Mouse (Mus musculus) liver, embryonic 14.5 days (tissue): Measurements from ENCODE around the gene Micu1.

ENCODE experiments used
- CTCF ChIP-seq: IDR thresholded peaks from 2 replicates; pipeline ENCODE4 v1.5.1; 2016; ENCODE audit warnings: antibody characterized with exemption, low read depth, control low read depth
- EP300 ChIP-seq: IDR thresholded peaks from 2 replicates; pipeline ENCODE4 v1.6.1; 2016; ENCODE audit warnings: antibody characterized with exemption, low read depth

DNA sequence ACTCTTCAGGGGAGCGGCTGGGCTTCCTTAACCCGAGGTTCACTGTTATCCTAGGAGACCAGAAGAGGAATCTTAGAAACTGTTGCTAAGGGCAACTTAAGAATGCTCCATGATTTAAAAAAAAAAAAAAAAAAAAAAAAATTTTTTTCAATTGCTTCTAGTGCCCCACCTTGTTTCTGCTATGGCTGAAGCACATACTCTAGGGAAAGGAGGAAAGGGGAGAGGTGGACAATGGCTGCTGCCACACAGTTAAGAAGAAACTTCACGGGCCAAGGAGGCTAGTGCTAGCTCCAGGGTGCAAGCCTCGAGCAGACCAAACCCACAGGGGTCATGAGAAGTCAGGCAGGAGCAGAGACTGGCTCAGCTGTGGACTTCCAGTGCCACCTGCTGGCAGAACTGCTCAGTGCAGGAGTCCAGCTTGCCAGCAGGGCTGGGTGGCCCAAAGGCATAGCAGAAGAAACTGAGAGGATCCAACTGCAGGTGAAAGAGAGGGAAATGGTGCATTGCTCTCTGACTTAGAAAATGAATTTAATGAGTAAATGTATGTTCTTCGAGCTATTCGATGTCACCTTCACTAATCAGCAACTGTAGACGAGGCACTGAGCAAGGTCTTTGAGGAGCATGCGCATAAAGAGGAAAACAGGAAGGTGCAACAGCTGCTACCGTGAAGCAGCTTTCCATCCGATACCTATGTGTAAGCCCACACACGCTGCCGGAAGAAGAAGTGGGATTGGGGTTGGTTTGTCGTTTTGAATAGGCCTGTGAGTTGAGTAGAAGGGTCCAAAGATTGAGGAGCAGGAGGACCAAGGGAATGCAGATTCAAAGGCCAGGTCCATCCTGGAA lies 162.8 kb downstream of the Micu1 start:
- TF ChIP-seq CTCF, result peak; percentile 100
- no peak for TF ChIP-seq EP300
